Mouse (Mus musculus): ENCODE measurements around the gene Cyb5r2.

DNA sequence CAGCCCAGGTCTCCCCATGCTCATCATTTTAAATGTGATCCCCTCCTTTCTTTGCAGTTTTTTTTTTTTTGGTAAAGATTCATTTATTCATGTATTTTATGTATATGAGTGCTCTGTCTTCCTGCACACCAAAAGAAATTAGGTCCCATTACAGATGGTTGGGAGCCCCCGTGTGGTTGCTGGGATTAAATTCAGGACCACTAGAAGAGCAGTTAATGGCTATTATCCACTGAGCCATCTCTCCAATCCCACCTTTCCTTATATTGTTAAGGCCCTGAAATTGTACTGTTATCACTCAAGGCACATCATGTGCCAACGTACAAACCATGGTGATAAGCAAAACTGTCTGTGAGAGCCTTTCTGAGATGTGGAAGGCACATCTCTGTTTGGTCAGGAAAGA is 19.1 kb downstream of the Cyb5r2 start:
- TF ChIP-seq HCFC1 (IDR thresholded peaks at IDR 0.05; ENCODE audit: borderline replicate concordance, insufficient read depth, low read length) = no peak
- no peak for TF ChIP-seq MAFK (IDR thresholded peaks at IDR 0.05; ENCODE audit: insufficient read depth, low read depth, low read length)
- TF ChIP-seq ZC3H11A (IDR thresholded peaks at IDR 0.05; ENCODE audit: borderline replicate concordance, low read depth, low read length) = no peak

All from ES-E14 (cell line).